Mouse (Mus musculus): Measurements from ENCODE around the gene Mnd1. TPM values are rescaled to one million over a fixed set of nuclear protein-coding genes. Genes with fewer than 3 reads are reported as not detected.

Gene Mnd1
- total RNA-seq, 2 experiments from 2014 or later: 9.2 to 9.8 TPM

DNA sequence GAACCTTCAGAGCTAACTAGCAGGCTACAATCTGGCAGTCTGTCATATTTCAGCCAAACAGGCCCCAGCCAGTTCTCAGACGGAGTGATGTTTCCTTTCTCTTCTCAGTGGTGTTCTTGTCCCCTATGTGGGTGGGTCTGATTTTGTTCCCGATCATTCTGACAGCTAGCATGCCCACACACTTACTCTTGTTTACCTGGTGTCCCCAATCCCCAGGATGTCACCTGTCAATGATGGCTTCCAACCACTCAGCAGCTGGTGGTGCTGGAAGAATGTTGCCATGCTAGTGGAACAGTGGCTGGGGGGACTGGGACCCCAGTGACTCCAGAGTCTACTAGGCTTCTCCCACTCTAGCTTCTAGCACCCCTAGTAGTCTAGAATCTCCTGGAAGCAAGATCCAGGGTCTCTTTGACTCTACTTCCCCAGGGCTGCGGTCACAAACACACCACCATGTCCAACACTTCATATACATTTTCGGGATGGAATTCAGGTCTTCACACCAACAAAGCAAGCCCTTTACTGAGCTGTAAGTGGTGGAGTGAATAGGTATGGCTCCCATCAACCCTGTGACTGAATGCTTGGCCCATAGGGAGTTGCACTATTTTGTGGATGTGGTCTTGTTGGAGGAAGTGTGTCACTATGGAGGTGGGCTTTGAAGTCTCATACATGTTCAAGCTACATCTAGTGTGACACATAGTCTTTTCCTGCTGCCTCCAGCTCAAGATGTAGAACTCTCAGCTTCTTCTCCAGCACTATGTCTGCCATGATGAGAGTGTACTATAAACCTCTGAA, 2.2 kb upstream of the Mnd1 start:
- no peak for DNase-seq

DNA sequence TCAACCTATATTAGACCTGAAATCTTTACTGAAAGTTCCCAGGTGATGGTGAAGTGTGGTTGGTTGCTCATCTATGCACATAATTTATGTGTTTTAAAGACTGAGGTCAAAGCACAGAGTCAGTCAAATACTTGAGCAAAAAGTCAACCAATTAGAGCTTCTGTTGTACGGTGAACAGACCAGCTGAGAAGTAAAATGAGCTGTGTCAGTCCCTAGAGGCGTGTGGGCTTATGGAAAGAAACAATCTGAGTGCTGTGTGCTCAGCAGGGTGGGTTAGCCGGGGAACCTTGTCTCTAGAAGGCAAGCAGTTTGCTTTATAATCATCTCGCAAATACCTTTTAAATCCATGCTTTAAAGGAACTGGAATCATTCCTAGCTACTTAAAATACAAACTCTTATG, 1.4 kb upstream of the Mnd1 start:
- no peak for DNase-seq

DNA sequence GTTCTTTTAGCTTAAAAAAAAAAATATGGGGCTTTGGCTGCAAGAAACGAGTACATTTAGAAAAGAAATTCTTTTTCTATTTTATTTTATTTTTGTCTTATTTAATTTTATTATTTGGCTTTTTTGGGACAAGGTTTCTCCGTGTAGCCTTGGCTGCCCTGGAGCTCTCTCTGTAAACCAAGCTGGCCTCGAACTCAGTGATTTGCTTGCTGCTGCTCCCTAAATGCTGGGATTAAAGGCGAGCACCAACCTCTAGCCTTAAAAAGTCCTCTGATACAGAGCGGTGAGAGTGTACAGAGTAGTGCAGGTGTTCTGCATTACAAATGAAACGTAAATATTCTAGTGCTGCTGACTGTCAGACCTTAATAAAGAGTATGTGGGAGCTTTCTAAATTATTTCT, 519 bp upstream of the Mnd1 start:
- no peak for DNase-seq

DNA sequence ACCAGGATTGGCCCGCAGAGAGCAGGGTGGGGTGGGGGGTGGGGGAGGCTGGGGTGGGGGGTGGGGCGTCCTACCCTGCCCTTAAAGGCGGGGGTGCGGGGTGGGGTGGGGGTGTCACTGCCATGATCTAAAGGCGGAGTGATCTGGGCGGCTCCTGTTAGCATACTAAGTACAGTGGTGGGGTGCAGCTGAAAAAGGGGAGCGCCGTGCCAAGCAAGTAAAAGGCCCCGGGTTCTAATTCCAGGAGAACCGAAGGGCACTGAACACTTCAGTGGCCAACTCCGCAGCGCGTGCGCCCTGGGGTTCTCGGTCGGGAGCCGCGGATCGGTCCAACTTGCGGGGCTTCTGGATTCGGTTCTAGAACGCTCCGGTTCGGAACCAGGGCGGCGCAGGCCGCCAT, 440 bp downstream of the Mnd1 start:
- no peak for DNase-seq

DNA sequence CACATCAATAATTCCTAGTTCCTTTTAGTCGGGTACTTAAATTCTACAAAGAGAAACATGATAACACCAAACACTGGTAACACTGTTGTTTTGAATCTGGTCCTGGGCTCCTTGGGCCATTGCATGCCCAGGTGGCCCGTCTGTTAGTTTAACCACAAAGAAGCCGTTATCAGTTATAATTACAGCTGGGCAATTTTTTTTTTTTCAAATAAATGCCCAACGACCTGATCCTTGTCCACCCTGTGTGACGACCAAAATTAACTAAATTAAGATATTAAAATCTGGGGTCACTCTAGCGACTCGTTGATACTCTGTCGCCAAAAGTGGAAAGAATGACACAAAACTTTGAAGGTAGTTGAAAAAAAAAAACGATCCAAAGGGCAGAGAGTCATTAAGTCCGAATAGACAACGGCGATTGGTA, 855 bp downstream of the Mnd1 start:
- DNase-seq: peak; percentile 3

DNA sequence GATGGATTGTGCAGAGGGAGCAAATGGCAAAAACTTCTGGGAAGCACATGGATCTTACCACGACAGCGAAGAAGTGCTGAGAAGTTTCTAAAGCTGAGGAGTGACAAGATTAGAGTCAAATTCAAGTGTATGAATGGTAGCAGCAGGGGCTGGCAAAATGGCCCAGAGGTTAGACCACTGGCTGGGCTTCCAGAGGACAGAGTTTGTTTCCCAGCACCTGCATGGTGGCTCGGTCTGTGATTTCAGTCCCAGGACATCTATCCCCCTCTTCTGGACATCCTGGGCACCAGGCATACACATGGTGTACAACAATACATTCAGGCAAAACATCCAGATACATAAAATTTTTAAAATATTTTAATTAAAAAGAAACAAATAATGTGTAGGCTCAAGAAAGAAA, 5.8 kb downstream of the Mnd1 start:
- peak; percentile 2 for DNase-seq

DNA sequence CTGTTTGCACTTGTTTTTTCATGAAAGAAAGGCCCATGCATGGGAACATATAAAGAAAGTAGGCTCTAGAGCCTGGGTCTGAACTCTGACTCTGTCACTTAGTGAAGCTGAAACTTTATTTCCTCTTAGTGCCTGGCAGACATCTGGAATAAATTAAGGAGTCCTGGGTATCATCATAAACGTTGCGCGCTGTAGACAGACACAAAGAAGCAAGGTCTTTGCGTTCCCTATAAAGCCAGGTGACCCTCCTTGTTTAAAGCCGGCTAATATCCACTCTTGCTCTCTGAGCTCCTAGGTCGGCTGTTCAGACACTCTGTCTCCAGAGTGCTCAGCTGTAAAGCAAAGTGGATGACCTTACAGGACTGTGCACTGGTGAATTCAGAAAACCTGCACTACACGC, 14.6 kb downstream of the Mnd1 start:
- DNase-seq: no peak

DNA sequence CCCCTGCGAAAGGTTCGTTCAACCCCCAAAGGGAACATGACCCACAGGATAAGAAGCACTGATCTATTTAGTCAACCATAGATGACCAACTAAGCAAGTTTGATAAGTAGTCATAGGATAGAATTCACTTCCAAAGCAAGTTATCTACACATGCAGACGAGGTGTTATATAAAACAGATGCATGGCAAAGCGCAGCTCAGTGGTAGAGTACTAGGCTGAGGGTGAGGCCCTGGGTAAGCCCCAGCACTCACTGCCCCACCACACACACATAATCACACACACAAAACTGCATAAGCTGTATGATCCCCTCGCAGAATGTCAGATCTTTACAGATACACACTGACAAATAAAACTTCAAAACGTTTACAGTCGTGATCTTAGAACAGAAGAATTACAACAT, 19.1 kb downstream of the Mnd1 start:
- no peak for DNase-seq

DNA sequence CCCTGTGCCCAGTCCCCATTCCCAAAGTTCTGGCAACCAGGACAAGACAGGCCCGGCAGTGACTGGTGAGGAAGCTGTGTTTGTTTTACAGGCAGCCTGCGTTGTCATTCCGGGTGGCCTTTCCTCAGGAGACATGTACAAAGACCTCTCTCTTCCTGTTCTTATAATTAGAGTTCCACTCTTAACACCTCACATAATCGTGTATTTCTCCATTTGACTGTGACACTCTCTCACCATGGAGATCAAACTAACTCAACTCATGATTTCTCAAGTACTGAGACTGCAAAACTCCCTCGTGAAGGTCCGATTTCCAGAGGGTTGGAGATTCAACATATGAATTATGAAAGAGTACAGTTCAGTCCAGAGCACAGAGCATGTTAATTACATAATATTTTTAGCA, 19.7 kb downstream of the Mnd1 start:
- no peak for DNase-seq

DNA sequence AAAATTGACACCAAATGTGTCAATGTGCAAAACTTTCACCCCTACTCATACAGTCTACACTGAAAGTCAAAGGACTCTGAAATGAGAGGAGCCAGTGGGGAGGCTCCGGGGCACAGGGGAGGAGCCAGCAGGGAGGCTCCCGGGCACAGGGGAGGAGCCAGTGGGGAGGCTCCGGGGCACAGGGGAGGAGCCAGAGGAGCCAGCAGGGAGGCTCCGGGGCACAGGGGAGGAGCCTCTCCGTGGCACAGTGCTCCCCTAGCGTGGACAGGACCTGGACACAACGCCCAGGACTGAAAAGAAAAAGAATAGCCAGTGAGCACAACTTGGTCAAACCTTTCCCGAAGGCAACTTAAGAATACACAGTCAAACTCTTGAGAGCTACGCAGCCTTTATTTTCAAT, 20.2 kb downstream of the Mnd1 start:
- DNase-seq: no peak

DNA sequence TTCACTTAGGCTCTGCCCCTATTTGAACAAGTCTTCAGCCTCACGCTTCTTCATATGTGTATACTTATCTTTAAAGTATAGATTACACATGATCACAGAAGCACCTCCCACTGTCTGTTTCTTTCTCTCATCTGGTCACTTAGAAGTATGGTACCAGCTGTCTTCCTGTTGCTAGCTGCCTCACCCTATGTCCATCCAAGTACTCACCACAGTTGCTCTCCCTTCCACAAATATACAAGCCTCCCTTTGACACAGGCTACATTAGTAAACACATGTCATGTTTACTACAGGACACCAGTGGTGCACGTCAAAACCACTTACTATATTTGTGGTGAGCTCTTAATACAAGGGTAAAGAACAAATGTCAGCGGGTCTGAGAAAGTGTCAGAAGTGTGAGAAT, 24.2 kb downstream of the Mnd1 start:
- DNase-seq: no peak

DNA sequence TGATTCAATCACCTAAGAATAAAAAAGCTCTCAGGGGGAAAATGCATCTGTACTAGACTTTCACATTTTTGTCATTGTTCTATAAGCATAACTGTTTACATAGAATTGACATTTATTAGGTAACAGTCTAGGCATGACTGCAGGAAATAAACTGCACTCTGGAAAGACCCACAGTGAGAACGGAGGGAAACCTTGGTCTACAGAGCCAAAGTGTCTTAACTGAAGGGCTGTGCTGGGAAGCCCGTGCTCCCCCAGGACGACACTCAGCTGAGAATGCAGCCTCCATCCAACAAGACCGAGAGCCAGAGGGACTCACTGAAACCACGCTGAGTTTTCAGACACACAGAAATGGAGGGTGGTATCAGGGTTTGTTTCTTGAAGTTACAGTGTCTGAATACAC, 24.8 kb downstream of the Mnd1 start:
- no peak for DNase-seq

DNA sequence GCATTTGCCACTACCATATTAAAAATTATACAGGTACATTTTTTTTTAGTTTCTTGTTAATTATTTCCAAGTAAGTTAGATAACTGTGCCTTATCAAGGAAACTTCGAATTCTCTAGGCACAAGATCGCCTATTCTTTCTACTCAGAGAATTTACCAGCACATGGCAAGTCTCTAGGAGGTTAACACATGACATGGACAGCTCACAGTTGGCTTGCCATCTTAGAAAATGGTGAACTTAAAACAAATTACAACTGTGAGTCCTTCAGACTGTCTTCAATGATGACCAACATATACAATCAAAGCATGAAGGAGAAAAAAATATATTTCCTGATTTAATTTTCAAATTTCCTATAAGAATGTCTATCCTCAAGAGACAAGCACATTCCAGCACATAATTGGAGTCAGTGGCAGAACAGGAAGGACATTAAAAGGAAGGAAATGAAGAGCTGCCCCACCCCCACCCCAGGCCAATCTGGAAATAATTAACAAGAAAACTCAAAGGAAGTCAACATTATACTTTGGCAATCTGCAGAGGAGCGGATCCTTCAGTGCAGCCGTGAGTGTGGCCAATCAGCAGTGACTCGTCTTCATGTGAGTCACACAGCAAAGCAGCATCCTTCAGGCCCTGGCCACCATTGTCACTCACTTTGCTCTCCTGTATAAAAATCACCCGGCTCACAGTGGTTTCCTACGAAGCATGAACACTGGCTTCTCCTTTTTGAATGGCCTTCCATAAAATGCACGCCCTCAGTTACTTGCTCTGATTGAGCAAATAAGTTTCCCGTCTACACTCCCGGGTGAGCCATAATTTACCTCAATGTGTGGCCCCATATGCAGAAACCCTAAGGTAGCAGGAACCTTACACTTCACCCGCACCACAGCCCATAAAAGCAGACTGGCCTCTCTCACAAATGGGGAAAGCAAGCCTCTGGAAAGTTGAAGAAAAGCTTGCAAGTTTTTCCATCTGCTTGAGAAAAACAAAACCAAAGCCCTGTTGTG, 26.4 kb downstream of the Mnd1 start:
- peak; percentile 21 for DNase-seq

DNA sequence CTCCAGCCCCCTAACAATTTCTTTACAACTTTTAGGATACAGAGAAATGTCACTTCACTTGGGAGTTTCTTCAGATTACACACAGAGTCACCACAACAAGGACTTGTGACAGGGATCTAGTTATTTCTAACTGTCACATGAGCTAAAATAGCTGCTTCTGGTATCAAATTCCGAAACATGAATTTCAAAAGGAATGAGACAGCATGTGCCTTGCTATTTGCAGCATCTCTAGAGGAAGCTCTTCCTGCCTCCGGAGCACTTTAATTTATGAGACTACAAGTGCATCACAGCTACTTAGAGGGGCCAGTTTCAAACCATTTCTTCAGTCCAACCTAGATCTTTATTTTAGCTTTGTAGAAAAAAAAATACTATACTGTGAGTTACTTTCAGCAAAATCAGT, 28.2 kb downstream of the Mnd1 start:
- no peak for DNase-seq

DNA sequence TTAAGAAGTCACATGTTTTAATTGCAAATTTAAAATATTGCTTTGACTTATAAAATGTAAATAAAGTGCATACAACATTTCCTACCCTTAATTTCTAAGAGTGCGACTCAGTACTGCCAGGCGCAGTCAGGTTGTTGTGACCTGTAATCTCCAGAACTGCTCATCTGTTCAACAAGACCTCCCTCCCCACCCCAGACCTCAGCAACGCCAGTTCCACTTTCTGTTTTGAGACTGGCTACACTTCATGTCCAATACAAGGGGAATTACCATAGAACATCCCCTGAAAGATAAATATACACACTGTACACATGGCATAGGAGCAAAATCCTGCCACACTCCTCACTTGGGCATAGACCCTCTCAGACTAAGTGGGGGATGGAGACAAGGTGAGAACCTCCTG, 28.9 kb downstream of the Mnd1 start:
- no peak for DNase-seq

DNA sequence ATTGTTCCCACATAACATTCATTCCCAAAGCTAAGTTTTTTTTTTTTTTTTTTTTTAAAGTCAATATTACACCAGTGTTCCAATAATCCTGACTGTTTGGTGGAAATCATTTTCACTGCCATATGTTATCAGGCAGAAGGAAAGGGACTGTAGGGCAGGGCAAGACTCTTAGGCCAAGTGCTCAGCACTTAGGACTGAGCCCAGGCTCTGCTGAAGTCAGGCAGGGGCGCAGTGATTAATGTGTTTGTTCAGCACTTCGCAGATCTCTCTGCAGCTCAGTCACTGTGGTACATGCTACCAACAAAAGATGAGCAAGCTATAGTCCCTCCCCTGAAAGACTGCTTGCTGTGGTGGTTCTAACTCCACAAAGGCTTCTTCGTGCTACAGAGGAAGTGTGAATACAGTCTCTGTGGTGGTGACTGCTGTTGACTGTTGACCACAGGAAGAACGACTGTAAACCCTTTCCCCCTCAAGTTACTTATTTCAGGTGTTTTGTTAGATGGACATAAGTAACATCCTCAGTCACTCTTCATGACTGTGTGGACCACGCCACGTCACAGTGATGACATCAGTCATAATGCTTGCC, 29.8 kb downstream of the Mnd1 start:
- DNase-seq: no peak

DNA sequence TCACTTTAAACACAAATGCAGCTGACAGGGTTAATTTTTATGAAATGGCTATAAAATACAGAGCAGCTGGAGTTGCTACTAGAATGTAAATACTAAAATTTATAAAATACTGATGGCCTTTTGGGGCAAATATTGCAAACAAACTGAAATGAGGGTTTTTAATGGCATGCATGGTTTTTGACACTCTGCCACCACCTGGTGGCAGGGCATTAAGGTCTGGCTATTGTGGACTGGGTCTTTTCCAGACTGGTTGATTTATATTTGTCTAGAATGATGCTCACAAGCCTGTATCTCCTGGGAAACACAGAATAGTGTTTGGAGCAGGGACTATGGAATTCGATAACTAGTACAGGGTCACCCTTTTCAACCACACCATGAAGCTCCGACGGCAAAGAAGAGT, 32.1 kb downstream of the Mnd1 start:
- peak; percentile 28 for DNase-seq

DNA sequence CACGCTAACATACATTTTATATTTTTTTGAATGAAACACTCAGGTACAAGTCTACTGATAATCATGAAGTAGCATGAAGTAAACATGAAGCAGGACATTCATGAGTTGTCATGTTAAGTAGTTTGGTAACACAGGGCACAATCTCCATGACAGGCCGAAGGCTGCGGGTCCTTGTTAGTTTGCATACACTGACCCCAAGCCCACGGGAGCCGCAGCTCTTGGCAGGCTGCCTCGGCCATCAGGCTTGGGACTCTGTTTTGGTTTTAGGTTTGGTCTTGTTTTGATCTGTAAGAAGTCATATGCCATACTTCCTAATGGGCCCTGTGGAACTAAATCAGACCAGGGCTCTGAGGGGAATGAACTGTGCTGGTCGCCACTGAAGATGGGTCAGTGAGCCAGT, 36.9 kb downstream of the Mnd1 start:
- DNase-seq: no peak

DNA sequence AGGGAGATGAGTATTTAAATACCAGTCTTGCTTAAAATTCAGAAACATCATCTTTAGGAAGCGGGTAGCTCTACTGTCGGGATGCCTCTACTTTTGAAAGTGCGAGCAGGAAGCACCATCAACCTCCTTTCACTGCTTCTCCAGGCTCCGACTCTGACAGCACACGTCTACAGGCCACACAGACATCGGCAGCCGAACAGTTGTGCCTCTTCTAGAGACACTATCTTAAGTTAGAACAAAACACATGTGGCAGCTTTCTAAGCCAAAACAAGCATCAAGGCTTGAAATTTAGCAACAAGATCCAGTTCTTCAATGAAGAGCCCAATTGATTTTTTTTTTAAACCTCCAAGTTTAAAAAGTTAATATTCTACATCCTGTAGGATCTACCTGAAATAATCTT, 37.4 kb downstream of the Mnd1 start:
- DNase-seq: no peak

DNA sequence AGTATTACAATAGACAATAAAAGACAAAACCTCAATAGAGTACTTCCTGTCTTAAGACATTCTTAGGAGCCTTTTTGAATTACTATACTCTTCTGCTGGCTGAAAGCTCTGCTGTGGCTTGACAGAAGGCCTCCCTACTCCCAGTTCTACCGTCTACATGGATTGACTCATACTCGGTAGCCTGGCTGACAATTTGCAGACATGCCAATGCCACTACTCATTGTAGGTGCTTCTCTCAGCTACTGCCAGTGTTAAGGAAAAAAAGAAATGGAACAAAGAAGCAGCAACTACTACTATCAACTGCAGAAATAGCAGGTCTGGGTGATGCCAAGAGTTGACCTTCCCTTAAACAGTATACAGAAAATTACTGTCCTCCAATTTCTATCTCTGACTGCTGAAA, 47.0 kb downstream of the Mnd1 start:
- no peak for DNase-seq

DNA sequence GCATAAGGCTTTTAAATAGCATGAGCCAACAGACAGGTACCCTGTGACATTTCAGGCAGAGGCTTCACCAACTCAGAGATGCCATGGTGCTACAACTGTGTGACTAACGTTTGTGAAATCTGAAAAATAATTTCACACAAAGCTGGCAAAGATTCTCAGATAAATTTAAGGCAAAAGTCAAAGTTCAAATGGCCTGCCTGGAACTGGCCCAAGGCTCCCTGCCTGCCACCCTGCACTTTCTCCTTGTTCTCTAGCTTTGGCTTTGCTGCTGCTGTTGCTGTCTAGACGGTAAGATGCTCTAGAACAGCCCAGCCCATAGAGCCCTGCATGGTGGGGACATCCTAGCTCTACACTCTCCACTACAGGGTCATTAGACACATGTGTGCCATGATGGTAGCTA, 49.5 kb downstream of the Mnd1 start:
- DNase-seq: no peak

DNA sequence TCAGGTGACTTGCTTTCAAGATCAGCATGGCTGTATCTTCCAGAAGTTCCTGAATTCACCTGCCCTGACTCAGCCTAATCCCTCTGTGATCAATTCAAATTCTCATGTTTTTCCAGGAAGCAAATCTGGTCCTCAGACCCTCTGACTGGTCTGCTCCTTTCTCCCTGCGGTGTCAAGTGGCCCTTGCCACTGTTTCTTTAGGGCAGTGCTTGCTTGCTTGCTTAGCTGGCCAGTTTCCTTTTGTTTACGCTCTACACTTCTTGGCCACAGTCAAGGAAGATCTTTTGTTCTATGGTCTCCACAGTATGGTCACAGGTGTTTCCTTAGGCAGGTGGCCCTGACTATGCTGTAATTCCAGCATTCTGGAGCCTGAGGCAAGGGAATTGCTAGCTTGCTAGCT, 52.0 kb downstream of the Mnd1 start:
- DNase-seq: no peak

DNA sequence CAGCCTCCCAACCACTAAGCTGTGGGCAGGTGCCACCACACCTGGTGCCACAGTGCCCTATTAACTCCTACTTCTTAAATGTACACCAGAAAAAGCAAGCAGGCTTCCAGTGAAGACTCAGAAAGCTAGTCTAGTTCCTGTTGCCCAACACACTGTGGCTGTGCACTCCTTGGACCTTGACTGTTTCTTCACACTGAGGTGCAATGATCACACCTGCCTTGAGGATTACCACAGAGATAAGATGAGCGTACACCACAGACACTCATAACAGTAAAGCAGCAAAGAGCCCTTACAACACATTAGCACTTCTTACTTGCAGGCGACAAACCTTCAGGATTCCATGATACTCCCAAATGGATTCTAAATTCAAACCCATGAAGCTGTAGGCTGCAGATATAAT, 62.7 kb downstream of the Mnd1 start:
- DNase-seq: no peak
